Mouse (Mus musculus): ENCODE results near the gene Dnaja1. TPM values are rescaled to one million over a fixed set of nuclear protein-coding genes. Genes with fewer than 3 reads are reported as not detected.

Dnaja1 gene
- total and polyA plus RNA-seq, 3 experiments: 1.4 to 715 (median 204) TPM

DNA sequence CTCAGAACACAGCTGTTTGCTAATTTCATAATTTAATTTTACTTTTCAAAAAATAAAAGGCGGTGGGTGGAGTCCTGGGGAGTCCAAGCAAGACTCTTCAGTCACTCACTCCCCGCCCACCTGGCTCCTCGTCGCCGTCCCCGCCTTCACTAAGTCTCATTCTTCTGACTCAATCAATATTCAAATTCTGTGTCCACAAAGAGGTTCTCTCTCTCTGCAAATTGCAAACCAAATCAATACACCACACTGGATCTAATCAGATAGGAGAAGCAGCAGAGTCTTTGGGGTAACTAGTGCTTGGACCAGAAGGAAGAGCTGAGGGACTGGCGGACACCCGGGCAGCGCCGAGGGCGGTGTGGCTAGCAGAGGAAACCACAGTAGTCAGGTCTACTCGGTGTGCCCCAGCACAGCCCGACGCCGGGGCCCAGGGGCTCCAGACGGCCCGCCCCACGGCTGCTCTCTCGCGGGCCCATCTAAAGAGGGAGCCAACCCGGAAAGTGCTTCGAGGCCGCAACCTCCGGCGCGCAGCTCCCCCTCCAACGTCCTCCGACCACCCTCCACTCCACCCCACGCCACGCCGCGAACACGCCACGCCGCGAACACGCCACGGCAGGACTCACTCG lies 35.3 kb downstream of the Dnaja1 start:
- no peak for DNase-seq

DNA sequence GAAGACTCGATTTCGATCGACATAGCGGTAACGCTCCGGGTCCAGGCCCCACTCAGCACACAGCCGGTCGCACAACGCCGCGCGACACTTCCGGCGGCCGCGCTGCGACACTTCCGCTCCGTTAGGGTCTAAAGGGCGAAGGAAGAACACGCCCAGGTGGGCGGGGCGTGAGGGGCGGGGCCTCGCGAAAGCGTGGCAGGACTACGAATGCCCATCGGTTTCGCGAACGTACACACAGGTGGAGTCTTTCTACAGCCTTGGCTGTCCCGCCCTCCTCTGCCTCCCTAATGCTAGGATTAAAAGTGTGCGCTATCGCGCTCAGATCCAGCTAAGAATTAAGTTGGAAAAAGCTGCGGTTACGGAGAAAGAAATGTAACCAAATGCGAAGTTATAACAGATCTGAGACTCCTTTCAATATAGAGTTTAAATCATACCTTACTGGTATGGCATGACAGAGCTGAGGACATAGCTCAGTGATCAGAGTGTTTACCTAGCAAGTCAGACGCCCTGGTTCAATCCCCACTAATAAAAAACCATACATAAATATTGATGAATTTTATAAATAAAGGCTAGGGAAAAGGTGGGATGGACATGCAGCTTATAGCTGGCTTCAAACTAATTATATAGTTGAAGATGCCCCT lies 36.0 kb downstream of the Dnaja1 start, which contains the start of gene Smu1:
Gene Smu1 (minus strand): TSS at position 144 of the 641 bp plus-strand sequence.
- DNase-seq: peak; percentile 98

DNA sequence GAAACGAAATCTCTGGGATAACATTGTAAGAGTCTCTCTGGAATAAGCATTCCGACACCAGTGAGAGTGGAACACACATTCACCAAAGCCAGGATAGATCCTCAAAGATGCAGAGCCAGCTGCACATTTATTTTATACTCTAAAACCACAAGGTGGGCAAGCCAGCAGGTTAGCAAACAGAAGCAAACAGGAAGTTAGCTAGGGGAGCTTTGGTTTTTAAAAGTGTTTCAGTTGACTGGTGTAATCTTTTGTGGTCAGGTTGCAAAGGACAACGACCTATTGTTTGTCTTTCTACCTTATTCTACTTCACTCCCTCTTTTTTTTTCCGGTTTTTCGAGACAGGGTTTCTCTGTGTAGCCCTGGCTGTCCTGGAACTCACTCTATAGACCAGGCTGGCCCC lies 37.9 kb downstream of the Dnaja1 start:
- no peak for DNase-seq

DNA sequence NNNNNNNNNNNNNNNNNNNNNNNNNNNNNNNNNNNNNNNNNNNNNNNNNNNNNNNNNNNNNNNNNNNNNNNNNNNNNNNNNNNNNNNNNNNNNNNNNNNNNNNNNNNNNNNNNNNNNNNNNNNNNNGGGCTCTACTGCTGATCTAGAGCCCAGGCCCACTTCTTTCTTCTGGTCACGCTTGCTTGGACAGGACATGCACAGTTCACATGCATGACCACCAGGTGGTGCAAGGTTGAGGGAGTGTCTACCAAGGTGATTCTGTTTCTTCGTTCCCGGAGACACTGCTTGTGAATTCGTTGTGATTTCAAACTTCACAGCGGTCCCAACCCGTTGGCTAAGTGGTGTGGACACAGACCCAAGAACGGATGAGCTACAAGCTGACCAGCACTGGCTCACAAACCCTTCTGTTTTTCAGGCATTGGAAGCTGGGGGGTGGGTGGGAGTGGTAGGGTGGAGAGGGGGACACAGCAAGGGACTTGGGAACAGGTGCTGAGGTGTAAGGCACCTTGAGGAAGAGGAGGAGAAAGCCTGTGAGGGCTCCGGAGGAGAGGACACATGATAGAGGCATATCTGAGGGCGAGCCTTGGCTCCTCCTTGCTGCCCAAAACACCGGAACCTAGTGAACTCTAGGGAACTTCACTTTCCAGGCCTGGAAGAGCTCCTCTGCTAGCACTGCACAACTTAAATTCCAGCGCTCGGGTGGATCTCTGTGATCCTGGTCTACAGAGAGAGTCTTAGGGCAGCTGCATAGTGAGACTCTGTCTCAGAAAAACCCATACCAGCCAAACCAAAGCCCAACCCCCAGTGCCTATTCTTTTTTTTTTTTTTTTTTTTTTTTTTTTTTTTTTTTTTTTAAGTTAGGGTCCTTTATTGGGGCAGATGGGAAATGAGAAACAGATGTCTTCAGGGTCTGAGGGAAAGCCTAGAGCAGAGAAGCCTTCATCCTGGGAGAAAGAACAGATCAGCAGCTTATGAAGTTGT lies 52.6 kb downstream of the Dnaja1 start:
- peak; percentile 79 for DNase-seq

DNA sequence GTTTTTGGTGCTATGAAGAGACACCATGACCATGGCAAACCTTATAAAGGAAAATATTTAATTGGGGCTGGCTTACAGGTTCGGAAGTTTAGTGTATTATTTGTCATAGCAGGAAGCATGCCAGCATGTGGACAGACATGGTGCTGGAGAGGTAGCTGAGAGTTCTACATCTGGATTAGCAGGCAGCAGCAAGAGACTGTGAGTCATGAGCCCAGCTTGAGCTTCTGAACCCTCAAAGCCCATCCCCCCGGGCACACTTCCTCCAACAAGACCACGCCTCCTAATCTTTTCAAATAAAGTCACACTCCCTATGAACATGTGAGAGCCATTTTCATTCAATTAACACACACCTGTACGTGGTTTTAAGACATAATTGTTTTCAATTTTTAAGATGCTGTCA lies 54.5 kb downstream of the Dnaja1 start:
- no peak for DNase-seq

DNA sequence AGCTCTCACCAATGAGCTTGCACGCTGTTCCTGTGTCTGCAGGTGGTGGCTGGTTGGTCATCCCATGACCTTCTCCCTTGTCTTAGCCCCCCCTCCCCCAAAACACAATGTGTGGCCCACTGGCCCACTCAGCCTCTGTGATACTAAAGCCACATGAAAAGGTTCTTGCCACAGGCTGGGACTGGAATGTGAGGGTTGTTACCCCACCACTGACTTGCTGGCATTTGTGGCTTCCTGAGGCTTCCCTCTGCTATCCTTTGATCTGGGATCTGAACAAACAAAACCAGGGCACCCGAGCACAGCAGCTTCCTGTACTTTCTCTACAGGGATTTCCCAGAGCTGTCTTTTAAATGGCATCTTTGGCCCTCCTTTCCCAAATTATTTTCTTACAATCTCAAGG lies 55.2 kb downstream of the Dnaja1 start:
- DNase-seq: no peak

DNA sequence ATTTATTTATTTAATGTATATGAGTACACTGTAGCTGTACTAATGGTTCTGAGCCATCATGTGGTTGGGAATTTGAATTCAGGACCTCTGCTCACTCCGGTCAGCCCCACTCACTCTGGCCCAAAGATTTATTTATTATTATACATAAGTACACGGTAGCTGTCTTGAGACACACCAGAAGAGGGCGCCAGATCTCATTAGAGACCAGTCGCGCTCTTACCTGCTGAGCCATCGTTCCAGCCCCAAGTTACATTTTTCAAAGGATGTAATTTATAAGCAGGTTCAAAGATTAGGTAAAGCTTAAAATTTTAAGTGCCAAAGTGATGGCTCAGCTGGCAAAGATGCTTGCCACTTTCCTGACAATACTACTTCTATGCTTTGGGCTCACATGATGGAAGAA lies 56.7 kb downstream of the Dnaja1 start:
- no peak for DNase-seq

DNA sequence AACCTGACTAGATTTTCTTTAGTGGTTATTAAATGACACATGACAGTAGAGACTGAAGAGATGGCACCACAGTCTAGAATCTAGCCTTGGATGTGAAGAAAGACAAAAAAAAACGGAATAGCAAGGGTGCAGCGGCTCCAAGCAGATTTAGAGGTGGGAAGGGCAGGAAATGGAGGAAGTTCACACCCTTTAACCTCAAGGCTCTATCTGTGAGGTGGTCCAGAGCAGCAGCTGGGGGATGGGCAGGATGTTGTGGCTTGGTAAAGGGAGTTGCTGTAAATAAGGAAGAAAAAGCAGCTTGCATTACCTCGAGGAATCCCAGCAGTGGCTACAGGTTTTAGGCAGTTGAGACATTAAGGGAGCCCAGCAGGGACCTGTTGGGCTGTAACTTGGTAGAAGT lies 59.2 kb downstream of the Dnaja1 start:
- peak; percentile 40 for DNase-seq

DNA sequence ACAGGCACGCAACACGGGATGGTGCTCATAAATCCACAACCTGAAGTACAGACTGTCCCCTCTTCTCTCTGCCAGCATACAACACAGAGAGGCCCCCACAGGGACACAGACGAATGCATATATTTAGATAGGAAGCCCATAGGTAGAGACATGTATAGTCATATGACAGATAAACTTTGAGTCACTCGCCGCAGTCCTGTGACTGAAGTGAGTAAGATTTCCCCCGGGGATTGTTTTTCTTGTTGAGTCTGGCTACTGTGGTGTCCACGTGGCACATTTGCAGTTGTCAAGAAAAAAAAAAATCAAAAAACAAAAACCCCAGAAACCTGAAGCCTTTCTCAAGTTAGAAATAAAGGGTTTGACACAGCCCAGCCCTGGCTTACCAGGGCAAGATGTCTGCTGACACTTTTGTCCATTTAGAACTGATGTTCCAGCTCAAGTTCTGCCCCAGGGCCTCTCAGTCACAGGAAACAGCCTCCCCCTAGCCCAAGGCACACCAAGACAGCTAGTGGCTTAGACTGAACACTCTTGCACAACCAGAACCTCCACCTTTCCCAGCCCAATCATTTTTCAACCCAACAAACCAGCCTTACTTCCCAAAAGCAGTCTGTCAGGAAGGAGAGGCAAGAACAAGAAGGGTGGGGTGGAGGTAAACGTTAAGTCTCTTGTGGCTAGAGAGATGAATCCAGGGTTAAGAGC lies 60.0 kb downstream of the Dnaja1 start:
- no peak for DNase-seq

DNA sequence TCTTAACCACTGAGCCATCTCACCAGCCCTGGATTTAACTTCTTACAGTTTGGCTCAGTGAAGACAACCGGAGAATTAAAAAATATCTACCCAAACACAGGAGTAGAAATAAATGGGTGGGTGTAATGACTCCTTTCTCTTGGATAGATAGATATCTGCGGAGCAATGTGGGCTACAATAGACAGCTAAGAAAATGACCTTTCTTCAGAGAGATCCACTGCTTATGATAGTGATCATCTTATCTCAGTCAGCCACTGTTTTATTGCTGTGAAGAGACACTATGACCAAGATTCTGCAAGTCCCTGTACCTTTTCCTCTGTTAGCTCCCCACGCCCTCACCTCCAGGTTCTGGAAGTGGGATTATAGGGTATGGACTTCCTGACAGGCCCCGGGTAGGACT lies 61.1 kb downstream of the Dnaja1 start:
- DNase-seq: no peak

DNA sequence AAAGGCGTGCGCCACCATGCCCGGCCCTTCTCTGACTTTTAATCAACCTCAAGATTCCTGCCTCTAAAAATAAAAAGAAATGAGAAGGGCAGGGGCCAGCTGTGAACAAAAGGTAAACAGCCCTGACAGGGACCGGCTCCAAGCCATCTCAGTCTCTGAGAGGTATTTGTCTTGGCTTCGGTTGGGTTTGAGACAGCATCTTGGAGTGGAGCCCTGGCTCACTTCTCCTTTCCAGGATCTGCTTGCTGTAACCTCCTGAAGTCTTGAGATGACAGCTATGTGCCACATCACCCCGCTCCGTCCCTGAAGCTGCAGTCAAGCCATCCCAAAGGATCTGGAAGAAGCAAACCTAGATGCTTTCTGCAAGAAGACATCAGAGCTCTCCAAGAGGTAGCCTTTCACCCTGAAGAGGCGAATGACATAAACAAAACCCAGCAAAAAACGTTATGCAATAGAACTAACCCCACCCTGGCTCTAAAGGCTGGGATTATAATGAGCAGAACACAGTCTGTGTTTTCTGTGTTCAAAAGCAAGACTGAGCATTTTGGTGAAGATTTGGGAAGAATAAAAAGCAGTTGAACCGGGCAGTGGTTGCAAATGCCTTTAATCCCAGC lies 62.7 kb downstream of the Dnaja1 start:
- DNase-seq: peak; percentile 52

DNA sequence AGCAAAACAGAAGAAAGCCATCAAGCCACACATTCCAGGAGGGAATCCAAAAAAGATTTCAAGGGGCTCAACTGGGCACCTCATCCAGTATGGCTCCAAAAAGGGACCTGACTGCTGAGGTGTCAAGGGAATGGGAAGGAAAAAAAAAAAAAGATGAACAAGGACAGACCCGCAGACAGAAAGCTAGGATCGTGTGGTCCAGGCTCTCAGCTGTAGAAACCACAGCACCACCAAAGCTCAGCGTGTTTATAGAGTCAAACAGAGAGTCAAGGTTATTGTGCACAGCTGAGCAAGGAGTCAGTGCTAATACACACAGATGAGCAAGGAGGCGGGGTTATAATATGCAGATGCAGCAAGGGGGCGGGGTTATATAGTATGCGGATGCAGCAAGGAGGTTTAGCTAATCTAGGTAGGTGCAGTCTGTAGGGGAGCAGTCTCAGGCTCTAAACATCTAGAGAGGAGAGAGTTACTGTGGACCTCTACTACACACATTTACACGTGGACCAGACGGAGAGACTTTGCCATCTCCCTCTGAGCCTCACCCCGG lies 63.7 kb downstream of the Dnaja1 start:
- DNase-seq: no peak

DNA sequence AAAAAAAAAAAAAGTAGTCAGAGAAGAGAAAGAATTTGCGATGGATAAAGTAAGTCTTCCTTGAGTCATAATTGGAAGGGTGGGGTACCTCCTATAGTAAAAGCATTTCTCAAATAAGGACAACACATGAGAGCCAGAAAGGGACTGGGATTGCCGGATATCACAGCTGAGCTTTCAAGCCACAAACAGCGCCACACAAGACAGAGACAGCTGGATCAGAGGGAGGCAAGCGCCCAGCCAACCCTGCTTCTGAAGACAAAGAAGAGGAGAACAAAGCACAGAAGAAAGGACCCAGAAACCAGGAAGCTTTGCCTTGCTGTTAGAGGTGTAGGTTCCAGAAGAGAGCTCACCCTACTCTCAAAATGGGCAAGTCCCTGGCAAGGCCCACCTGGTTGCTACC lies 64.6 kb downstream of the Dnaja1 start:
- no peak for DNase-seq

Small RNA genes lying within 50 kb of the gene (microRNA-seq; reads per million reads assigned to microRNA genes)
- 0.22 to 0.41 reads per million in 2 experiments for gene Mir207

Other genes starting within 250 kb of the Dnaja1 start
- gene Tmem215, start 250.0 kb upstream of the Dnaja1 start, total RNA-seq (2021): not detected
- gene Tmem215, start 250.0 kb upstream of the Dnaja1 start, polyA plus RNA-seq (2012; rRNA removed): 0.27 TPM in 2 replicates
- gene Aptx, start 19.0 kb upstream of the Dnaja1 start, total RNA-seq (2021): 10 to 100 TPM; 16.1 to 18.5 TPM
- 2.4 and 2.6 TPM in 2 replicates for gene Aptx, start 19.0 kb upstream of the Dnaja1 start, polyA plus RNA-seq (2012; rRNA removed)
- gene Smu1, start 35.8 kb downstream of the Dnaja1 start, total RNA-seq (2021): 10 to 100 TPM; 54.4 to 57.9 TPM
- 5.5 and 5.6 TPM in 2 replicates for gene Smu1, start 35.8 kb downstream of the Dnaja1 start, polyA plus RNA-seq (2012; rRNA removed)
- 10 to 100 TPM; 53.0 to 67.7 TPM for gene B4galt1, start 131.9 kb downstream of the Dnaja1 start, total RNA-seq (2021)
- 166 and 197 TPM in 2 replicates for gene B4galt1, start 131.9 kb downstream of the Dnaja1 start, polyA plus RNA-seq (2012; rRNA removed)
- gene Spink4, start 197.9 kb downstream of the Dnaja1 start, total RNA-seq (2021): 100 to 1,000 TPM in 1 of 2 experiments, not detected in 1; 112 TPM
- 6.3 and 15.7 TPM in 2 replicates for gene Spink4, start 197.9 kb downstream of the Dnaja1 start, polyA plus RNA-seq (2012; rRNA removed)
- gene Bag1, start 226.1 kb downstream of the Dnaja1 start, total RNA-seq (2021): 100 to 1,000 TPM; 274 to 368 TPM
- gene Bag1, start 226.1 kb downstream of the Dnaja1 start, polyA plus RNA-seq (2012; rRNA removed): 268 and 567 TPM in 2 replicates
- 100 to 1,000 TPM; 101 to 104 TPM for gene Chmp5, start 226.3 kb downstream of the Dnaja1 start, total RNA-seq (2021)
- 4.1 and 4.5 TPM in 2 replicates for gene Chmp5, start 226.3 kb downstream of the Dnaja1 start, polyA plus RNA-seq (2012; rRNA removed)
- 10 to 100 TPM; 66.1 to 93.2 TPM for gene Nfx1, start 248.8 kb downstream of the Dnaja1 start, total RNA-seq (2021)
- gene Nfx1, start 248.8 kb downstream of the Dnaja1 start, polyA plus RNA-seq (2012; rRNA removed): 23.7 and 31.0 TPM in 2 replicates

Measured in adrenal gland, adult 2 months (tissue).